Mouse (Mus musculus): ENCODE data around the gene Adgrg1. TPM values are rescaled to one million over a fixed set of nuclear protein-coding genes. Genes with fewer than 3 reads are reported as not detected.

Adgrg1 gene
- polyA plus RNA-seq, 2 experiments: 41.1 to 46.8 TPM

DNA sequence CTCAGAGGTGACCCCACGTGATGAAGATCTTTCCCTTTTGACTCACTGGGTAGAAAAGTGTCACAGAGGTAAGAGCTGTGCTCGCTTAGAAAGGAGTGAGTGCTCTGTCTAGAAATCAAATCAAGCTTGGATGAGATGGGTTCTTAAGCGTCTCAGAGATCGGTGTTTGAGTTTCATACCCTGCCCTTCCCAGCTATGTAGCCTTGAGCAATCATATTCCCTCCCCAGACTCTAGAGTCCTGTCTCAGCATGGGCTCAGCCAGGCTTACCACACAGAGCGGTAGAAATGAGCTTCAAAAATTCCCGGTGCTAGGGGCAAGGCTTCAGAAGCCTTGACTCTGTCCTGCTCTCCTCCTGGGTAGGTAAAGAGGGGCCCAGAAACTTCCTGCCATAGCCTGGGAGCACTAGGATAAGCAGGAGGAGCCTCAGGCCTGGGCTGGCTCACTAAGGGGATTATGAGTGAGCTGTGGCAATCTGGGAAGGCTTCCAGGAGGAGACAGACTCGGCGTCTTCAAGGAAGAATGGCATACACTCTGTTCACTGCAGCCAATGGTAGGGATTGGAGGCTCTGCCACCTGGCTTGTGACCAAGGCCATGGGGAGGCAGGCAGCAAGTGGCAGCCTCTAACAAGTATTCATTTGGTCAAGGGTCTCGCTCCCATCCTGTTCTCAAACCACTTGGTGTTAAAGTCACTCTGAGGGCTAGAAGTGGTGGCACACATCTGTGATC, 18.6 kb downstream of the Adgrg1 start:
- H3K4me3 ChIP-seq (ENCODE audit: insufficient read depth in 1 of 2, low read depth in 2 of 2, low read length in 2 of 2): no peak overlapping the region
- peaks cover 32 to 53% of the 10 kb centered on the region in 2 experiments for H3K4me1 ChIP-seq (replicated peaks; ENCODE audit: control insufficient read depth in 2 of 2, insufficient read depth in 2 of 2, low read length in 1 of 2)

DNA sequence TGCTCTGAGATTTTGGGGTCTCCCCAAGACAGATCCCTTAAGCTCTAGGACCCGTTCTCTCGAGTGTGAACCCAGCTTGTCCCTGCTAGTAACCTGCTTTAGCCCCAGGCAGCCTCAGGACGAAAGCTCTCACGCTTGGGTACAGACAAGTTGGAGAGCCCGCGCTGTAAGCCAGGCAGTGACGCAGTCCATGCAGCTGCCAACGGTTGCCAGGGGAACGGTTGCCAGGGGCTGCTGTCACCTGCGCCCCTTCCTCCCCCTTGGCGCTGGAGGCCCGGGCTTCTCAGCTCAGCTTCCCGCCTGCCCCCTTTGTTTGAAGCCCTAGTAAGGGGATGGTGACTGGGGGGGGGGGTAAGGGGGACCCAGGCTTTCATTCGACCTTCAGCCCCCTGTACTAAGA, 19.5 kb downstream of the Adgrg1 start:
- Histone ChIP-seq H3K9me3 (ENCODE audit: control insufficient read depth, low read length) (no peaks in the 10 kb centered on the region), H3K9ac (replicated peaks) (no peak overlapping the region), H3K4me2 (ENCODE audit: low read depth) (no peak overlapping the region), H3K36me3 (replicated peaks; ENCODE audit: control insufficient read depth, insufficient read depth, low read depth) (peaks cover 25% of the 10 kb centered on the region), H3K4me3 (ENCODE audit: insufficient read depth in 1 of 2, low read depth in 2 of 2, low read length in 2 of 2) (no peak overlapping the region), H3K4me1 (replicated peaks; ENCODE audit: control insufficient read depth in 2 of 2, insufficient read depth in 2 of 2, low read length in 1 of 2) (peaks cover 31 to 54% of the 10 kb centered on the region in 2 experiments), H3K27me3 (ENCODE audit: control insufficient read depth, insufficient read depth, low read length) (no peaks in the 10 kb centered on the region), H3K27ac (no peak overlapping the region)
- DNase-seq (ENCODE audit: low read depth in 3 of 3, low spot score in 3 of 3) (no peak), ATAC-seq (ENCODE audit: insufficient read depth) (no peak)
- TF ChIP-seq CTCF (IDR thresholded peaks at IDR 0.05; ENCODE audit: low read depth) (no peak), EP300 (IDR thresholded peaks at IDR 0.05; ENCODE audit: low read depth) (no peak)
- 33% methylated on average over 14 of the region's 14 CpGs for WGBS (ENCODE audit: insufficient replicate concordance)

More for the DNA sequence above, 18.6 kb downstream of the Adgrg1 start:
- no peak overlapping the region for H3K4me2 ChIP-seq (ENCODE audit: low read depth)
- no peak overlapping the region for H3K27ac ChIP-seq
- ATAC-seq (ENCODE audit: insufficient read depth) (no peak), DNase-seq (ENCODE audit: low read depth in 3 of 3, low spot score in 3 of 3) (no peak)
- H3K36me3 ChIP-seq (replicated peaks; ENCODE audit: control insufficient read depth, insufficient read depth, low read depth): peaks cover 25% of the 10 kb centered on the region
- H3K9me3 ChIP-seq (ENCODE audit: control insufficient read depth, low read length): no peaks in the 10 kb centered on the region
- WGBS (ENCODE audit: insufficient replicate concordance): 62% methylated on average over 9 of the region's 9 CpGs
- no peak overlapping the region for H3K9ac ChIP-seq (replicated peaks)
- H3K27me3 ChIP-seq (ENCODE audit: control insufficient read depth, insufficient read depth, low read length): no peaks in the 10 kb centered on the region
- no peak for TF ChIP-seq CTCF (IDR thresholded peaks at IDR 0.05; ENCODE audit: low read depth)
- TF ChIP-seq EP300 (IDR thresholded peaks at IDR 0.05; ENCODE audit: low read depth): no peak

DNA sequence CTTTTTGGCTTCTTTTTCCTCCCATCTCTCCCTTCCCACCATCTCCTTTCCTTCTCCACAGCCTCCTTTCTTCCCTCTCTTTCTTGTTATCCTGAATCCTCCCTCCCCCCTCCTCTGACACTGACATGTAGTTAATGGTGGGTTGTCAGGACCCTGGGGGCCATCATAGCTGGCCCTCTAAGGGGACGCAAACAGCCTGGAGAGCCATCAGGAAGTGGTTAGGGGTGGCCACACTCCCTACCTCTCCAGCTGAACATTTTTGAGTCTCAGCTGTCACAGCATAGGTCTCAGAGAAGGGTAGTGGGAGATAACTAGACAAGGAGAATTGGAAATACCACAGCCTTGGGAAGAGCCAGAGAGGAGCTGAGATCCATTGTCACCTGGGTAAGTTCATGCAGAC, 20.0 kb downstream of the Adgrg1 start:
- WGBS (ENCODE audit: insufficient replicate concordance): 79% methylated on average over 1 of the region's 1 CpGs
- no peak overlapping the region for H3K4me2 ChIP-seq (ENCODE audit: low read depth)
- ATAC-seq (ENCODE audit: insufficient read depth) (no peak), DNase-seq (ENCODE audit: low read depth in 3 of 3, low spot score in 3 of 3) (no peak)
- TF ChIP-seq EP300 (IDR thresholded peaks at IDR 0.05; ENCODE audit: low read depth) (no peak), CTCF (IDR thresholded peaks at IDR 0.05; ENCODE audit: low read depth) (no peak)
- H3K9me3 ChIP-seq (ENCODE audit: control insufficient read depth, low read length): no peaks in the 10 kb centered on the region
- no peaks in the 10 kb centered on the region for H3K27me3 ChIP-seq (ENCODE audit: control insufficient read depth, insufficient read depth, low read length)
- peaks cover 25% of the 10 kb centered on the region for H3K36me3 ChIP-seq (replicated peaks; ENCODE audit: control insufficient read depth, insufficient read depth, low read depth)
- no peak overlapping the region for H3K9ac ChIP-seq (replicated peaks)
- peaks cover 27 to 53% of the 10 kb centered on the region in 2 experiments for H3K4me1 ChIP-seq (replicated peaks; ENCODE audit: control insufficient read depth in 2 of 2, insufficient read depth in 2 of 2, low read length in 1 of 2)
- H3K4me3 ChIP-seq (ENCODE audit: insufficient read depth in 1 of 2, low read depth in 2 of 2, low read length in 2 of 2): no peak overlapping the region
- no peak overlapping the region for H3K27ac ChIP-seq

DNA sequence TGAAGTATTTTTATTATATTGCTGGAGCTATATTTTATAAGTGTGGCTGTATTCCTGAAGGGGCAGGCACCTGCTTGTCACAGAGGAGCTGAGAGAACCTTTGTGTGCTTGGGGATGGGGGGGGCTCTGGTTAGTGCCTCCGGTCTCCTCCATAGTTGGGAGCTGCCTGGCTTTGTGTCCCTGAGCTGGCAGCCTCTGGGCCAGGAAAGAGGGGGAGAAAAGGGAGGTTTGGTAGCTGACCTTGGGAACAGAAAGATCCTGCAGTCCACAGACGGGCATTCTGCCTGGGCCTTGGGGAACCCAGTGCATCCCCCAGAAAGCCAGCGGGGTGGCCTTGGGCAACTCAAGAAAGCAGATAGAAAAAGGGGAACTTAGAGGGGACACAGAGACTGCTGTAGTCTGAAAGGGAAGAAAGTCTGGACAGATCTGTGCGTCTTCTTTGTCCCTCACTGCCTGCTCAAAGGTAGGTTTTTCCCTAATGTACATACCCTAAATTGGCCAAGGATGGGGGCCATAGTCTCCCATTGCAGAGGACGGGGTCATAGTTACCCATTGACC, 20.9 kb downstream of the Adgrg1 start:
- H3K9me3 ChIP-seq (ENCODE audit: control insufficient read depth, low read length): no peaks in the 10 kb centered on the region
- H3K4me3 ChIP-seq (ENCODE audit: insufficient read depth in 1 of 2, low read depth in 2 of 2, low read length in 2 of 2): no peak overlapping the region
- H3K27ac ChIP-seq: no peak overlapping the region
- DNase-seq (ENCODE audit: low read depth in 3 of 3, low spot score in 3 of 3) (no peak), ATAC-seq (ENCODE audit: insufficient read depth) (no peak)
- 62% methylated on average over 5 of the region's 5 CpGs for WGBS (ENCODE audit: insufficient replicate concordance)
- H3K4me2 ChIP-seq (ENCODE audit: low read depth): no peak overlapping the region
- H3K4me1 ChIP-seq (replicated peaks; ENCODE audit: control insufficient read depth in 2 of 2, insufficient read depth in 2 of 2, low read length in 1 of 2): peaks cover 21 to 55% of the 10 kb centered on the region in 2 experiments
- TF ChIP-seq CTCF (IDR thresholded peaks at IDR 0.05; ENCODE audit: low read depth) (no peak), EP300 (IDR thresholded peaks at IDR 0.05; ENCODE audit: low read depth) (no peak)
- peaks cover 22% of the 10 kb centered on the region for H3K36me3 ChIP-seq (replicated peaks; ENCODE audit: control insufficient read depth, insufficient read depth, low read depth)
- H3K27me3 ChIP-seq (ENCODE audit: control insufficient read depth, insufficient read depth, low read length): no peaks in the 10 kb centered on the region
- H3K9ac ChIP-seq (replicated peaks): 0 out of 2 replicates have a peak overlapping the region, but pooled peaks have one; percentile 3

DNA sequence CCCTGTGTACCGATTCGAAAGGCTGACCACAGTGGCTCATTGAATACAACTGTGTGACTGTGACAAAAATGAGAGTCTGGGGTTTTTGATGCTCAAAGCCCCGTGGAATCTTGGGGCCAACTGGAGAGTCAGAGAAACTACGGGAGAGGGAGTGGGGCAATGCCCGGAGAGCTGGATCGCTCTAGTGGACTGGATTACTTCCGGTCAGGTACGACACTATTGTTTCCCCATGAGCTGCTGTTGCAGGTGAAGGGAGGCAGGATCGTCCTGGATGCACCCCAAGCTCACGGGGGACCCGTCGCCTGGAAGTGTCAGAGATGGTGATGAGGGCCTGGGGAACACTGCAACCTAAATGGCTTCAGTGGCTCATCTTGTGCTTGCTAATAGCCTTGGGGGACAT, 21.5 kb downstream of the Adgrg1 start:
- Histone ChIP-seq H3K9me3 (ENCODE audit: control insufficient read depth, low read length) (no peaks in the 10 kb centered on the region), H3K36me3 (replicated peaks; ENCODE audit: control insufficient read depth, insufficient read depth, low read depth) (peaks cover 22% of the 10 kb centered on the region), H3K27ac (no peak overlapping the region), H3K4me1 (replicated peaks; ENCODE audit: control insufficient read depth in 2 of 2, insufficient read depth in 2 of 2, low read length in 1 of 2) (peaks cover 17 to 55% of the 10 kb centered on the region in 2 experiments), H3K4me2 (ENCODE audit: low read depth) (no peak overlapping the region), H3K4me3 (ENCODE audit: insufficient read depth in 1 of 2, low read depth in 2 of 2, low read length in 2 of 2) (no peak overlapping the region), H3K9ac (replicated peaks) (no peak overlapping the region), H3K27me3 (ENCODE audit: control insufficient read depth, insufficient read depth, low read length) (no peaks in the 10 kb centered on the region)
- ATAC-seq (ENCODE audit: insufficient read depth) (no peak), DNase-seq (ENCODE audit: low read depth in 3 of 3, low spot score in 3 of 3) (no peak)
- 80% methylated on average over 12 of the region's 12 CpGs for WGBS (ENCODE audit: insufficient replicate concordance)
- TF ChIP-seq EP300 (IDR thresholded peaks at IDR 0.05; ENCODE audit: low read depth): no peak

All from liver, embryonic 14.5 days (tissue).